Mouse (Mus musculus) CD4-positive naive resting alpha-beta T cell, adult 57 days (primary cell): ENCODE measurements around the gene Mxi1. TPM values are rescaled to one million over a fixed set of nuclear protein-coding genes. Genes with fewer than 3 reads are reported as not detected.

Experiments
- total RNA-seq: library from RNA; stranded (reverse); gene quantifications from one replicate; pipeline ENCODE4 v1.2.4, GENCODE M21; 2023

Mxi1 gene
- 27.8 TPM for total RNA-seq

GRCm38 (mm10) chr19:53310348-53310747, at the start of gene Mxi1:
Gene Mxi1, plus strand, starts transcription at chr19:53310518.

GRCm38 (mm10) chr19:53371666-53372065, 61.3 kb downstream of the Mxi1 start, which contains the start of gene Gm10197:
Gene Gm10197, minus strand, starts transcription at chr19:53371766.

GRCm38 (mm10) chr19:53390495-53391007, 80.2 kb downstream of the Mxi1 start, which contains the start of gene Smndc1:
Gene Smndc1, minus strand, starts transcription at chr19:53390578.

Other genes with a start within 250 kb of the Mxi1 start
- gene Add3, start 170.1 kb upstream of the Mxi1 start, total RNA-seq = 286 TPM
- not detected for gene Gm10197, start 61.2 kb downstream of the Mxi1 start, total RNA-seq
- 90.8 TPM for gene Smndc1, start 80.1 kb downstream of the Mxi1 start, total RNA-seq
- gene Dusp5, start 218.6 kb downstream of the Mxi1 start, total RNA-seq = 230 TPM